Mouse (Mus musculus): ENCODE data around the gene Sun2. TPM values are rescaled to one million over a fixed set of nuclear protein-coding genes. Genes with fewer than 3 reads are reported as not detected.

The Sun2 gene
- total and polyA plus RNA-seq, 3 experiments = 18.6 to 26.5 (median 22.3) TPM

DNA sequence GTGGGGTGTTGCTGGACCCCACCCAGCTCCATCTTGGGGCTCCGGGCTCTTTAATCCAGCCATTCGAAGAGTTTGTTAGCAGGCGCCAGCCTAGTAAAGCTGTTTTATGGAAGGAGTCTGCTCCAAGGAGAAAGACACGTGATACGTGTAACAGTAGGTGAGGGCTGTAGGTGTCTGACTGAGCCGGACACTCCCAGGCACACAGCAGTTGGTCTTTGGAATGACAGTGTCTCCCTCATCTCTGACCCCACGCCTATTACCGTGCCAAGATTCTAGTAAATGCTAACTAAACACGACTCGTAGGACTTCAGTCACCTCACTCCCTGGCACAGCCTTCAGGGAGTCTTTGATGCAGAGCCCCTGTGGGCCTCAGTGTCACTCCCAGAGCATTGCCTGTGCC is 3.0 kb upstream of the Sun2 start:
- Histone ChIP-seq H3K27ac (ENCODE audit: insufficient read depth, low read depth) (no peak overlapping the region), H3K4me2 (ENCODE audit: insufficient read depth, low read depth, poor library complexity, severe bottlenecking) (no peak overlapping the region), H3K9ac (ENCODE audit: insufficient read depth, low read depth) (no peak overlapping the region), H3K4me3 (replicated peaks in 1 of 3; ENCODE audit: low read depth in 2 of 3, low read length in 2 of 3, poor library complexity in 1 of 3) (no peak overlapping the region), H3K4me1 (ENCODE audit: control insufficient read depth in 1 of 2, insufficient read depth in 2 of 2) (peaks cover 17 to 51% of the 10 kb centered on the region in 2 experiments), H3K79me2 (replicated peaks; ENCODE audit: control insufficient read depth, extremely low read depth, insufficient read depth, poor library complexity, severe bottlenecking) (no peaks in the 10 kb centered on the region), H3K27me3 (replicated peaks) (no peaks in the 10 kb centered on the region), H3K36me3 (replicated peaks in 1 of 2; ENCODE audit: control insufficient read depth in 1 of 2, insufficient read depth in 1 of 2, low read length in 1 of 2) (peaks cover 3 to 42% of the 10 kb centered on the region in 2 experiments), H3K9me3 (replicated peaks; ENCODE audit: low read length) (no peaks in the 10 kb centered on the region)
- in situ Hi-C loops (cut with MboI; ENCODE audit: low pct_ligation_motif_present, low pct_unique_long_range_greater_than_20kb, low sequenced_read_pairs) = loop anchor here (10.0 kb wide), 1 partner anchor 349 kb away; the partner anchor contains the start of genes Rpl3 and Syngr1
- DNase-seq (ENCODE audit: extremely low read depth) = no peak
- dilution Hi-C loops (cut with MboI; ENCODE audit: extremely low pct_ligation_motif_present, extremely low pct_unique_long_range_greater_than_20kb, low sequenced_read_pairs) = no loop called here
- TF ChIP-seq NRF1 (IDR thresholded peaks at IDR 0.05; ENCODE audit: low read depth, low read length) (no peak), RAD21 (IDR thresholded peaks at IDR 0.05; ENCODE audit: low read depth, low read length) (no peak), UBTF (IDR thresholded peaks at IDR 0.05; ENCODE audit: low read depth, low read length) (no peak), CHD1 (IDR thresholded peaks at IDR 0.05; ENCODE audit: low read depth, low read length) (no peak), RCOR1 (conservative IDR thresholded peaks at IDR 0.05; ENCODE audit: low read depth, low read length) (no peak), ELF1 (IDR thresholded peaks at IDR 0.05; ENCODE audit: low read depth, low read length) (no peak), SMC3 (IDR thresholded peaks at IDR 0.05; ENCODE audit: low read depth, low read length) (no peak), POLR2A (IDR thresholded peaks at IDR 0.05; ENCODE audit: low read depth, low read length) (no peak), GABPA (IDR thresholded peaks at IDR 0.05; ENCODE audit: insufficient replicate concordance, low read depth, low read length) (no peak), HCFC1 (IDR thresholded peaks at IDR 0.05; ENCODE audit: low read depth, low read length) (no peak), POLR2AphosphoS2 (IDR thresholded peaks at IDR 0.05; ENCODE audit: low read depth, low read length) (no peak), MAX (IDR thresholded peaks at IDR 0.05; ENCODE audit: low read length) (no peak), CHD2 (IDR thresholded peaks at IDR 0.05; ENCODE audit: low read length) (no peak), PAX5 (IDR thresholded peaks at IDR 0.05; ENCODE audit: low read length) (no peak), ETS1 (conservative IDR thresholded peaks at IDR 0.05; ENCODE audit: low read depth, low read length) (no peak), NELFE (IDR thresholded peaks at IDR 0.05; ENCODE audit: low read depth, low read length) (no peak), MYC (IDR thresholded peaks at IDR 0.05; ENCODE audit: low read depth, low read length) (no peak)

DNA sequence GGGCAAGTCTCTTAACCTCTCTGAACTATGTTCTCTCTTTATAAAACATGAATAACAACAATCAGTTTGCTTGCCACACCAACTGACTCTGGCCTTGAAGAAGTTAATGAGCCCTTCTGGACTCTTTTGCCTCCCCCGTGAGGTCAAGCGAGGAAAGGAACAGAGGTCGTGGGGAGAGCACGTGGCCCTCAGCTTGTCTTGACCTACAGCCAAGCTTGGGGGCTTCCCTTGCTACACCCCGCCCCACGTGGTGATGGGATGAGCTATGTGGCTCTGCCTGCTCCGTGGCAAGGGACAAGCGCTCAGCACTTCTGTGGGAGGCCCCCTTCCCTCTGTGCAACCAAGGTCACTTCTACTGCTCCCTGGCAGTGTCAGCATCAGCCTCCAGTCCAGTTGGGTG is 2.4 kb upstream of the Sun2 start:
- in situ Hi-C loops (cut with MboI; ENCODE audit: low pct_ligation_motif_present, low pct_unique_long_range_greater_than_20kb, low sequenced_read_pairs) (loop anchor here (10.0 kb wide), 1 partner anchor 350 kb away; the partner anchor contains the start of genes Rpl3 and Syngr1), dilution Hi-C loops (cut with MboI; ENCODE audit: extremely low pct_ligation_motif_present, extremely low pct_unique_long_range_greater_than_20kb, low sequenced_read_pairs) (no loop called here)
- peaks cover 3 to 43% of the 10 kb centered on the region in 2 experiments for H3K36me3 ChIP-seq (replicated peaks in 1 of 2; ENCODE audit: control insufficient read depth in 1 of 2, insufficient read depth in 1 of 2, low read length in 1 of 2)
- no peaks in the 10 kb centered on the region for H3K27me3 ChIP-seq (replicated peaks)
- H3K79me2 ChIP-seq (replicated peaks; ENCODE audit: control insufficient read depth, extremely low read depth, insufficient read depth, poor library complexity, severe bottlenecking) = no peaks in the 10 kb centered on the region
- DNase-seq (ENCODE audit: extremely low read depth) = no peak
- no peak for TF ChIP-seq MXI1 (IDR thresholded peaks at IDR 0.05; ENCODE audit: low read depth, low read length)
- TF ChIP-seq JUND (conservative IDR thresholded peaks at IDR 0.05; ENCODE audit: low read depth, low read length) = no peak
- no peak for TF ChIP-seq RCOR1 (conservative IDR thresholded peaks at IDR 0.05; ENCODE audit: low read depth, low read length)
- TF ChIP-seq CTCF (conservative IDR thresholded peaks at IDR 0.05 in 1 of 2, IDR thresholded peaks at IDR 0.05 in 1 of 2; ENCODE audit: low read depth in 2 of 2, low read length in 2 of 2) = no peak
- TF ChIP-seq ELF1 (IDR thresholded peaks at IDR 0.05; ENCODE audit: low read depth, low read length) = no peak
- TF ChIP-seq POLR2AphosphoS2 (IDR thresholded peaks at IDR 0.05; ENCODE audit: low read depth, low read length) = no peak
- TF ChIP-seq EP300 (IDR thresholded peaks at IDR 0.05; ENCODE audit: low read length) = no peak
- no peak for TF ChIP-seq USF1 (IDR thresholded peaks at IDR 0.05; ENCODE audit: low read depth, low read length)
- no peak for TF ChIP-seq CHD2 (IDR thresholded peaks at IDR 0.05; ENCODE audit: low read length)
- no peak for TF ChIP-seq POLR2A (IDR thresholded peaks at IDR 0.05; ENCODE audit: low read depth, low read length)
- TF ChIP-seq ZNF384 (IDR thresholded peaks at IDR 0.05; ENCODE audit: low read depth, low read length) = no peak
- TF ChIP-seq ZC3H11A (IDR thresholded peaks at IDR 0.05; ENCODE audit: low read depth, low read length) = no peak
- no peak for TF ChIP-seq ZMIZ1 (IDR thresholded peaks at IDR 0.05; ENCODE audit: low read depth, low read length)
- H3K4me1 ChIP-seq (ENCODE audit: control insufficient read depth in 1 of 2, insufficient read depth in 2 of 2) = peaks cover 17 to 56% of the 10 kb centered on the region in 2 experiments
- H3K4me3 ChIP-seq (replicated peaks in 1 of 3; ENCODE audit: low read depth in 2 of 3, low read length in 2 of 3, poor library complexity in 1 of 3) = no peak overlapping the region
- H3K4me2 ChIP-seq (ENCODE audit: insufficient read depth, low read depth, poor library complexity, severe bottlenecking) = no peak overlapping the region
- no peak overlapping the region for H3K27ac ChIP-seq (ENCODE audit: insufficient read depth, low read depth)
- H3K9me3 ChIP-seq (replicated peaks; ENCODE audit: low read length) = no peaks in the 10 kb centered on the region
- H3K9ac ChIP-seq (ENCODE audit: insufficient read depth, low read depth) = no peak overlapping the region

All from CH12.LX (cell line).